Mouse (Mus musculus): Measurements from ENCODE around the gene Gpr171.

GRCm38 (mm10) chr3:59102146-59102545 lies 525 bp upstream of the Gpr171 start:
- no peak for TF ChIP-seq CTCF (IDR thresholded peaks at IDR 0.05; ENCODE audit: low read depth, low read length)
- TF ChIP-seq TAL1 (conservative IDR thresholded peaks at IDR 0.05; ENCODE audit: low read depth, low read length) = no peak
- TF ChIP-seq GATA2 (IDR thresholded peaks at IDR 0.05; ENCODE audit: borderline replicate concordance, low read depth, low read length) = no peak
- no peak for TF ChIP-seq POLR2AphosphoS5 (IDR thresholded peaks at IDR 0.05; ENCODE audit: insufficient replicate concordance, low read depth, low read length)
